Mouse (Mus musculus) urinary bladder, postnatal 10 days (tissue): ENCODE data around the gene Camkk1.

Source experiments
- DNase-seq: peaks from one replicate; pipeline ENCODE4 v3.0.0; 2022; ENCODE audit warnings: low spot score

Gene Camkk1

DNA sequence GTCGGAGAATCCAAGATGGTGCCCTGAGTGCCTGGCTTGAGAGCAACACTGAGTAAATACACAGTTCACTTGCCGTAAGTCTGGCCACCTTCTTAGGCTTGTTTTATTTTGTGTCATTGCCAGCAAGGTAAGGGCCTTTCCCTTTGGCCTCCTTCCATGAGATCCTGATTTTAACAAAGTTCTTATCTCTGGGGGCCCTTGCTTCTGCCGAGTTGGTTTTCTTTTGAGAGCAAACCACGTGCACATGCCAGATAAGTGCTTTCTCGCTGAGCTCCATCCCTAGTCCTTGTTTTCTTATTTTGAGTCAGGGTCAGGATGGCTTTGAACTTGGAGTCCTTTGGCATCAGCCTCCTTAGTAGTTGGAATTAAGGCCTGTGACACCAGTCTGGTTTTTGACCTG, 38.9 kb downstream of the Camkk1 start:
- no peak for DNase-seq

DNA sequence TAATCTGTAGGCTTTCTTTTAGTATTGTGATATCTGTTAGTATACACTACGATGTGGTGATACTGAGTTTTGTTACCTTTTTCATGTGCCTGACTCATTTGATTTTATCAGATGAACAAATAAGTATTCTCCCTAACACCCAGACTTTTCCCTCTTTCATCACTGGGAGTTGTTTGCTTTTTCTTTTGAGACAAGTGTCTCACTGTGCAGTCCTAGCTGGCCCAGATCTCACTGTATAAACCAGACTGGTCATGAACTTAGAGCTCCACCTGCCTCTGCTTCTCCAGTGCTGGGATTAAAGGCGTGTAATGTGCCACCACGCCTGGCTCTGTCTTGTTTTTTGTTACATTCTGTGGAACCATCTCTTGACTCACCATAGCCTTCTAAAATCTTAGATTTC, 40.8 kb downstream of the Camkk1 start:
- DNase-seq, result no peak

DNA sequence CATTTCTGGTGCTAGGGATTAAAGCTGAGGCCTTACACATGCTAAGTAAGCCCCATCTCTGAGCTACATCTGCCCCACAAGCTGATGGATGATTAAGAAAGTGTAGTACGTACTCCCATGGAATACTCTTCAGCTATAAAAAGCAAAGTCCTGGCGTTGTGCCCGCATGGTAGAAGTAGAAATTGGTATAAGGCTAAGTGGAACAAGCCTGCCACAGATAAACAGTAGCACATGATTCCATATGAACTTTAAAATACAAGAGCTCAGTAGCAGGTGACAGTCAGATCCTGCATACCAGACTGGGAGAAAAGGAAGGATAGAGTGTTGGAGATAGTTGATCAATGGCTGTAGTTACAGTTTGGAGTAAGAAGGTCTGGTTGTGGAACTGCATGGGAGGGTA, 42.6 kb downstream of the Camkk1 start:
- no peak for DNase-seq

DNA sequence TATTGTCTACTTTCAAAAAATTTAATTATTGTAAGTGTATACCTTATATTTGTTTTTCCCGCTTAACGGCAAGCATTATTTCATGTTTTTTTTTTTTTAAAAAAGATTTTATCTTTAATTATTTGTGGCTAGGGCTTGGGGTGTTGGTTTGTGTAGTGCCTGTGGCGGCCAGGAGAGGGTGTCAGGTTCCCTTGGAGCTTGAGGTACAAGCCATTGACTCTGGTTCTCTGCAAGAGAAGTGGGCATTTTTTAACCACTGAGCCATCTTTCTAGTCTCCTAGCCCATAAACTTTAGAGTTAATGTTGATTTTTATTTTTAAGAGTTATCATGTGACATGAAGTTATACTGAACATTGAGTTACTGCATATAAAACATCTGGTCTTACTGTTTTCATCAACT, 53.0 kb downstream of the Camkk1 start:
- DNase-seq, result no peak

GRCm38 (mm10) chr11:73076295-73076694, 57.5 kb downstream of the Camkk1 start:
- DNase-seq, result no peak

DNA sequence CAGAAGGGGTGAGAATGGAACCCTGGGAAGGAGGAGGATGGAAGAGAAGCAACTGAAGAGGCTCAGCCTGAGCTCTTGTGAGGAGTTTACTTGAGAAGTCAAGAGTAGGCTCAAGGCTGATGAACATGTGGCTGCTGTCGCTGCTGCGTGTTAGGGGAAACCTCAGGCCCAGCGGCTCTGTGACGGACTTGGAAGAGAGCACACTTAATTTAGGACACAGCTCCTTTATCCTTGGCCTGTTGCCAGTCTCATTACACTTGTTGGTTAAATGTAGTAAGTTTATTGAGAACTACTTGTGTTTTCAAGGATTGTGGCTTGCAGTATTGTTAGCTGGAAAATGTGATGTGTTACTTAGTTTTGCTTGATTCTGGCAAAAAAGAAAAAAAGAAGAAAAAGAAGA, 57.9 kb downstream of the Camkk1 start:
- no peak for DNase-seq

DNA sequence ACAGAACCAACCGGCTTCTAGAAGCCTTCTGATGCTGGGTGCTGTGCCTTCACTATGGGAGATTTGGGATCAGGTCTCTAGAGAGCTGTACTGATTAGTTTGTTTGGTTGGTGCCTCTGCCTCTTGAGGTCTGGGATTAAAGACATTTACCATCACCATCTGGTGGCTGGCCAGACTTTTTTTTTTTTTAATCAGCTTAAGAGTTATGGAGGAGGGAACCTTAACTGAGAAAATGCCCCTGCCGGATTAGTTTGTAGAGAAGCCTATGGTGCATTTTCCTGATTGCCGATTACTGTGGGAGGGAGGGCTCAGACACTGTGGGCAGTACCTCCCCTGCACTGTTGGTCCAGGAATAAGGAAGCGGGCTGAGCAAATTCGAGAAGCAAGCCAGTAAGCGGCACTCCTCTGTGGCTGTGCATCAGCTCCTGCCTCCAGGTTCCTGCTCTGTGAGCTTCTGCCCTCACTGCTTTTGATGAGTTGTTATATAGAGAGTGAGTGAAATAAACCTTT, 58.5 kb downstream of the Camkk1 start:
- no peak for DNase-seq

DNA sequence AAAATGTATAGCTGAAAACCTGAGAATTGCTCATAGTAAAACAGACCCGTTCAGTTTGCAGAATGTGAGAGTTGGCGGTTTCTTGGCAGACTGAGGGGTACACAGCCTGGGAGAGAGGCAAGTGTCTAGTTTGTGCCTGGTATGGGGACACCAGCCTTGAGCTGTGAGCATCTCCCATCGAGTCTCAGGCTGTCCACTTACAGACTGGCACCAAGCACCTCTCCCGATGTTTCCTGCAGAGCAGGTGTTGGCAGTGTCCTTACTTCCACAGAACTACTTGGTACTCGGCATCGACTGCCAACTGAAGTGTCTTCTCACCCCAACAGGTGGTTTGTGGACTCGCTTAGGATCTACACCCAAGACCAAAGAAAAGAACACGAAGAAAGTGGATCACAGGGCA, 59.8 kb downstream of the Camkk1 start:
- no peak for DNase-seq

- DNase-seq, result no peak
Observed at GRCm38 (mm10) chr11:73080306-73080705, 61.5 kb downstream of the Camkk1 start.

- DNase-seq, result no peak
Observed at GRCm38 (mm10) chr11:73084303-73084702, 65.5 kb downstream of the Camkk1 start.

GRCm38 (mm10) chr11:73084804-73085231, 66.0 kb downstream of the Camkk1 start:
- no peak for DNase-seq

GRCm38 (mm10) chr11:73085391-73085790, 66.6 kb downstream of the Camkk1 start:
- no peak for DNase-seq

- DNase-seq, result no peak
Observed at GRCm38 (mm10) chr11:73087700-73088480, 69.1 kb downstream of the Camkk1 start.

DNA sequence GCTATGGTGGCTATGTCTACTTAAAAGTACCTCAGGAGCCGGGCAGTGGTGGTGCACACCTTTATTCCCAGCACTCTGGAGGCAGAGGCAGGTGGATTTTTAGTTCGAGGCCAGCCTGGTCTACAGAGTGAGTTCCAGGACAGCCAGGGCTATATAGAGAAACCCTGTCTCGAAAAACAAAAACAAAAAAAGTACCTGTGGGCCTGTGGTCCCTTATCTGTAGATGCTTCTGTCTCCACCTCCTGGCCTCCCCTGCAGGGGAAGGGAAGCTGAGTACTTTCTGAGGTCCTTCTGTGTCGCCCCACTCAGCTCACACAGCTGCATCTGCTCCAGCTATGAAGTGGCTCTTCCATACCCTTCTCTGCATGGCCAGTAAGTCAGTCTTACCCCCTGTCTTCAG, 71.5 kb downstream of the Camkk1 start, which contains the start of gene Itgae:
TSS of gene Itgae (plus strand) at position 301 of the 400 bp plus-strand sequence.
- no peak for DNase-seq

GRCm38 (mm10) chr11:73090826-73091225, 72.0 kb downstream of the Camkk1 start:
- DNase-seq, result no peak
